Mouse (Mus musculus): Measurements from ENCODE around the gene Lpp. TPM values are rescaled to one million over a fixed set of nuclear protein-coding genes. Genes with fewer than 3 reads are reported as not detected.
A peak's percentile ranks its signal among the peaks of the same experiment; 100 is the strongest.

Gene Lpp
- polyA plus RNA-seq, 1 experiment from 2014 or later = 37.9 TPM

DNA sequence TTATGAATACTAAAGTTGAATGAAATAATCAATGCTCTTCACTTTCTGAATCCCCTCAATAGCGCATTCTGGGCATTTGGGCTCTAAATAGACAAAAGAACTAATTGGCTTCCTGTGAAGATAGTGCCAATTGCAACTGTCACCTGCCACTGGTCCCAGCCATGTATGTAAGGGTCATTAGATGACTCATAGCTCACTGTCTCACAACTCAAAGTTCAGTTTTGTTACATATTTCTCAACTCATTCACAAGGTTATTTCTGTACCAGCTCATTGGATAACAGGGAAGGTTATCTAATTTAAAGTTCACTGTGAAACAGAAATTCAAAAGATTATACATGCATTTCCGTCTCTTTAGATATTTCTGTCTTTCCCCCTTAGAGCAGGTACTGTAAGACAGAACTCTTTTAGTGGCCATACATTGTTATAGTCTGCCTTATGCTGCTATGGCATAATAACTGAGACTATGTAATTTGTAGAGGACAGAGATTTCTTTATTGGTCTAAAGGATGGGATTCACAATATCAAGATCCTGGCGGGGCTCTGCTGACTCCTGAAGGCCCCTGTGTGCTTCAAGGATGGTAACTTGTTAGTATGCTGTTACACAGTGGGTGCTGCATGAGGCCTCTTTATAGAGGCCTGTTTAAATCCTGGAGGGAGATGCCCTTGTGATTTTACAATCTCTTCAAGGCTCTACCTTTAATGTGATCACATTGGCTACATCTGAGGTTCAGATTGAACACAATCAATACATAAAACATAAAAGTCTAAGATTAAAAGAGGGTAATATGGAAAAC is 488.9 kb downstream of the Lpp start:
- 80% methylated on average over 3 of the region's 3 CpGs for WGBS
- H3K36me3 ChIP-seq = no peaks in the 10 kb centered on the region

DNA sequence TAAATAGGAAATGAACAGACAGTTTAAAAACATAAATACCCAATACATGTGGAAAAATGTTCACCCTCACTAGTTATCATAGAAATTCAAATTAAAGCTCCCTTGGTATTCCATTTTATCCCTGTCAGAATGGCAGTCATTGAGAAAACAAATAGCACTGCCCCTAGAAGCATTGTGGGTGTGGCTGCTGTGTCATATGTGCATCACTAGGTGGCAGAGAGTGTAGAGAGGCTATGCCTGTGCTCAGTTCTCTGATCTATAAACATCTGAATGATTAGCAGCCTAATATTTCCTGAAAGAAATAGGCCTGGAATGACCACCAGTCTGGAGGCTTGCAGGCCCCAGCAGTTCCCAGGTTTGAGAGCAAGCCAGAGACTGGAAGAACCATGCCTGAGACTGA is 490.7 kb downstream of the Lpp start:
- Histone ChIP-seq H3K4me3 (no peak overlapping the region), H3K27ac (replicated peaks) (no peak overlapping the region), H3K9ac (no peak overlapping the region), H3K27me3 (replicated peaks) (no peaks in the 10 kb centered on the region), H3K36me3 (no peaks in the 10 kb centered on the region), H3K4me1 (peaks cover 29% of the 10 kb centered on the region), H3K4me2 (no peak overlapping the region), H3K9me3 (no peaks in the 10 kb centered on the region)
- ATAC-seq (ENCODE audit: extremely low read depth, insufficient number of reproducible peaks, low FRiP score, low TSS enrichment) = no peak

More for the DNA sequence above, 488.9 kb downstream of the Lpp start:
- no peak overlapping the region for H3K4me2 ChIP-seq
- H3K4me1 ChIP-seq = peaks cover 36% of the 10 kb centered on the region
- H3K9ac ChIP-seq = no peak overlapping the region
- no peaks in the 10 kb centered on the region for H3K9me3 ChIP-seq
- no peaks in the 10 kb centered on the region for H3K27me3 ChIP-seq (replicated peaks)
- ATAC-seq (ENCODE audit: extremely low read depth, insufficient number of reproducible peaks, low FRiP score, low TSS enrichment) = no peak
- H3K27ac ChIP-seq (replicated peaks) = no peak overlapping the region
- no peak overlapping the region for H3K4me3 ChIP-seq

- no peaks in the 10 kb centered on the region for H3K9me3 ChIP-seq
- no peak overlapping the region for H3K4me2 ChIP-seq
- peaks cover 37% of the 10 kb centered on the region for H3K4me1 ChIP-seq
- H3K27me3 ChIP-seq (replicated peaks) = no peaks in the 10 kb centered on the region
- H3K4me3 ChIP-seq = no peak overlapping the region
- WGBS = 28% methylated on average over 3 of the region's 3 CpGs
- no peak for ATAC-seq (ENCODE audit: extremely low read depth, insufficient number of reproducible peaks, low FRiP score, low TSS enrichment)
- peak overlapping the region; percentile 29 for H3K27ac ChIP-seq (replicated peaks)
- no peak overlapping the region for H3K9ac ChIP-seq
- H3K36me3 ChIP-seq = peaks cover 8% of the 10 kb centered on the region
These were observed 493.0 kb downstream of the Lpp start for GRCm38 (mm10) chr16:24886346-24886745.

DNA sequence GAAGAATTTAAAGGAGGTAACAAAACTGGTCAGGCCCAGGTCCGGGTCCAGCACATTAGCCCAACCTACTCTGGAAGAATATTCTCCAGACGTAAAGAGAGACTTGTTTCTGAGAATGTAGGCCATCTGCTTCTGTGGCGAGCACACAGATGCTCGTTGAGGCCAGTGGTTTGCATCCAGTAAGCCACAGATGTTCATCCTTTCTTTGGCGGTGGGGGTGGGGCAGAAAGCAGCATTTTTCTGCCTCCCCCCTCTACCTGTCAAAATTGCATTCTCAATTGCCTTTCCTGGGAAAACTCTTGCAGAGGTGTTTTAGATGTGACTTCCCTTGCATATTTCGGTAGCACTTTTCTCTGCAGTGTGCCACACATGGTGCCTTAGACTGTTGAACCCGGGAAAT is 493.6 kb downstream of the Lpp start:
- H3K9ac ChIP-seq = no peak overlapping the region
- H3K9me3 ChIP-seq = no peaks in the 10 kb centered on the region
- ATAC-seq (ENCODE audit: extremely low read depth, insufficient number of reproducible peaks, low FRiP score, low TSS enrichment) = no peak
- no peaks in the 10 kb centered on the region for H3K27me3 ChIP-seq (replicated peaks)
- peak overlapping the region; percentile 29; the same call in 1 of the 2 replicates for H3K27ac ChIP-seq (replicated peaks)
- WGBS = 60% methylated on average over 7 of the region's 7 CpGs
- no peak overlapping the region for H3K4me3 ChIP-seq
- H3K36me3 ChIP-seq = peaks cover 8% of the 10 kb centered on the region
- H3K4me1 ChIP-seq = peaks cover 43% of the 10 kb centered on the region
- H3K4me2 ChIP-seq = no peak overlapping the region

GRCm38 (mm10) chr16:24891453-24891852 is 498.1 kb downstream of the Lpp start:
- 27% methylated on average over 6 of the region's 6 CpGs for WGBS
- no peak for ATAC-seq (ENCODE audit: extremely low read depth, insufficient number of reproducible peaks, low FRiP score, low TSS enrichment)
- Histone ChIP-seq H3K9me3 (no peaks in the 10 kb centered on the region), H3K9ac (peak overlapping the region; percentile 26; the same call in 1 of the 2 replicates), H3K4me2 (peak overlapping the region; percentile 33), H3K27me3 (replicated peaks) (no peaks in the 10 kb centered on the region), H3K4me1 (peaks cover 44% of the 10 kb centered on the region), H3K4me3 (no peak overlapping the region), H3K27ac (replicated peaks) (peak overlapping the region; percentile 66), H3K36me3 (peaks cover 8% of the 10 kb centered on the region)

DNA sequence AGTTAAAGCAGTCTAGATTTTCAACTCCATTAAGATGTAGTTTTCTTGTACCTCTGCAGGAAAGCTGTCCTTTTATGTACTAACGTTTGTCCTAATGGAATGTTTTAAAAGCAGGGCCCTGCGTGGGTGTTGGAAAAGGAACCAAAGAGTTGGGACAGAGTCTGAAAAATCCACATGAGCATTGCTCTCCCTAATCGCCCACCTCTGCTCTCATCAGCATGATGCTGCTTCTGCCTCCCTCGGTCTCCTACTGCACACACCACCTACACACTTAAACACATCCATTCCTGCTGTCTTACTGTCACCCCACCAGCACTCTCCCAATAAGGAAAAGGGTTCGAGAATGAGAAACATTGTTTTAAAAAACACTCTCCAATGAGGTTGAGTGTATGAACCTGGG is 501.9 kb downstream of the Lpp start:
- peaks cover 39% of the 10 kb centered on the region for H3K4me1 ChIP-seq
- H3K9me3 ChIP-seq = no peaks in the 10 kb centered on the region
- WGBS = 78% methylated on average over 5 of the region's 5 CpGs
- H3K27me3 ChIP-seq (replicated peaks) = no peaks in the 10 kb centered on the region
- H3K9ac ChIP-seq = no peak overlapping the region
- no peak overlapping the region for H3K4me2 ChIP-seq
- H3K4me3 ChIP-seq = no peak overlapping the region
- no peaks in the 10 kb centered on the region for H3K36me3 ChIP-seq
- ATAC-seq (ENCODE audit: extremely low read depth, insufficient number of reproducible peaks, low FRiP score, low TSS enrichment) = no peak
- H3K27ac ChIP-seq (replicated peaks) = no peak overlapping the region

DNA sequence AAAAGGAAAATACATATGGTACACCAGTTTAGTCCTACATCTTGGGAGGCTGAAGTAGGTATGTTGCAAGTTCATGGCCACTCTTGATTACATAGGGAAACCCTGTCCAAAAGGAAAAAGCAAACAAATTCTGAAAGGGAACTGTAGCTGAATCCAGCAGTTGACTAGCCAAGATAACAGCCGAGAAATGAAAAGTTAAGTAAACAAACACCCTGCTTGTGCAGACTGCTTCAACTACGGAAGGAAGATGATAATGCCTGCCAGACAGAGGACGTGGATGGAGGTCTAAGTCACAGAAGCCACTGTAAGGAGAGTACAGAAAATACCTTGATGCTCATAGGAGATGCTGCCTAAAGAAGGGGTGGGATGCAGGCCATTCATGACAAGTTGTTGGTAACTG is 504.3 kb downstream of the Lpp start:
- no peaks in the 10 kb centered on the region for H3K9me3 ChIP-seq
- H3K4me3 ChIP-seq = no peak overlapping the region
- H3K4me1 ChIP-seq = peaks cover 39% of the 10 kb centered on the region
- H3K27me3 ChIP-seq (replicated peaks) = no peaks in the 10 kb centered on the region
- no peaks in the 10 kb centered on the region for H3K36me3 ChIP-seq
- no peak for ATAC-seq (ENCODE audit: extremely low read depth, insufficient number of reproducible peaks, low FRiP score, low TSS enrichment)
- no peak overlapping the region for H3K27ac ChIP-seq (replicated peaks)
- 48% methylated on average over 3 of the region's 3 CpGs for WGBS
- no peak overlapping the region for H3K9ac ChIP-seq
- H3K4me2 ChIP-seq = no peak overlapping the region

- peak overlapping the region; percentile 13; the same call in 1 of the 2 replicates for H3K27ac ChIP-seq (replicated peaks)
These were observed 507.0 kb downstream of the Lpp start for GRCm38 (mm10) chr16:24900241-24900796.

GRCm38 (mm10) chr16:24901139-24901859 is 508.0 kb downstream of the Lpp start:
- Histone ChIP-seq H3K27me3 (replicated peaks) (no peaks in the 10 kb centered on the region), H3K36me3 (no peaks in the 10 kb centered on the region), H3K9ac (no peak overlapping the region), H3K4me2 (no peak overlapping the region), H3K27ac (replicated peaks) (no peak overlapping the region), H3K9me3 (no peaks in the 10 kb centered on the region), H3K4me1 (peaks cover 48% of the 10 kb centered on the region), H3K4me3 (no peak overlapping the region)
- no peak for ATAC-seq (ENCODE audit: extremely low read depth, insufficient number of reproducible peaks, low FRiP score, low TSS enrichment)
- WGBS = 67% methylated on average over 6 of the region's 6 CpGs

More at GRCm38 (mm10) chr16:24900241-24900796, 507.0 kb downstream of the Lpp start:
- H3K36me3 ChIP-seq = no peaks in the 10 kb centered on the region
- H3K9ac ChIP-seq = no peak overlapping the region
- no peaks in the 10 kb centered on the region for H3K27me3 ChIP-seq (replicated peaks)
- H3K4me2 ChIP-seq = no peak overlapping the region
- ATAC-seq (ENCODE audit: extremely low read depth, insufficient number of reproducible peaks, low FRiP score, low TSS enrichment) = no peak
- WGBS = 45% methylated on average over 2 of the region's 2 CpGs
- no peak overlapping the region for H3K4me3 ChIP-seq
- H3K4me1 ChIP-seq = peaks cover 48% of the 10 kb centered on the region
- H3K9me3 ChIP-seq = no peaks in the 10 kb centered on the region

DNA sequence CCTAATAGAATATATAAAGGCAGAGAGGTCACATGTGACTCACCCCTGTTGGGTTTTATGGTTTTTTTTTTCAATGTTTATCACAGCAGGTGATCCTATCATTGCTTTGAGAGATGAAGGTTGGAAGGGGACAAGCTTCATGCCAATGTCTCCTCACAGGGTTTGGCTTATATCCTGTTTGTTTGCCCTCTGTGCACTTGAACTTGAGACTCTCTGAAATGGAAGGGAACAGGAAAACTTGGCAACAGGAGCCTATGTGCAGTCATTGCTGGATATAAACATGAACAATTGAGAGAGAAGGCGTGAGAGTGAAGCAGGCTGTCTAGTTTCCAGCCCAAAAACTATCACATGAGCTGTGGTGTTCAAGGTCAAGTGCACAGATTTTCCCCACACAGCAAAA is 508.8 kb downstream of the Lpp start:
- ATAC-seq (ENCODE audit: extremely low read depth, insufficient number of reproducible peaks, low FRiP score, low TSS enrichment) = no peak
- Histone ChIP-seq H3K4me3 (no peak overlapping the region), H3K27me3 (replicated peaks) (no peaks in the 10 kb centered on the region), H3K36me3 (no peaks in the 10 kb centered on the region), H3K4me2 (no peak overlapping the region), H3K4me1 (peaks cover 48% of the 10 kb centered on the region), H3K27ac (replicated peaks) (no peak overlapping the region), H3K9ac (no peak overlapping the region), H3K9me3 (no peaks in the 10 kb centered on the region)
- 69% methylated on average over 1 of the region's 1 CpGs for WGBS

- H3K27me3 ChIP-seq (replicated peaks) = no peaks in the 10 kb centered on the region
- no peak for ATAC-seq (ENCODE audit: extremely low read depth, insufficient number of reproducible peaks, low FRiP score, low TSS enrichment)
- H3K4me1 ChIP-seq = peaks cover 35% of the 10 kb centered on the region
- no peak overlapping the region for H3K4me2 ChIP-seq
- H3K9me3 ChIP-seq = no peaks in the 10 kb centered on the region
- 0 out of 2 replicates have a peak overlapping the region, but pooled peaks have one; percentile 43 for H3K27ac ChIP-seq (replicated peaks)
- H3K4me3 ChIP-seq = no peak overlapping the region
- WGBS = 79% methylated on average over 1 of the region's 1 CpGs
- H3K36me3 ChIP-seq = no peaks in the 10 kb centered on the region
- H3K9ac ChIP-seq = no peak overlapping the region
These were observed 515.6 kb downstream of the Lpp start for GRCm38 (mm10) chr16:24908926-24909325.

Data from heart, embryonic 13.5 days (tissue).